Mouse (Mus musculus) MEL (cell line): Measurements from ENCODE around the gene St6galnac5. TPM values are rescaled to one million over a fixed set of nuclear protein-coding genes. Genes with fewer than 3 reads are reported as not detected.

ENCODE experiments used
- DNase-seq: peaks from one replicate; pipeline ENCODE4 v3.0.0; 2011; ENCODE audit warnings: low read depth, low spot score
- H3K27ac ChIP-seq: 2 replicates; pipeline ENCODE4 v1.5.1; 2012; ENCODE audit warnings: low read depth, mild to moderate bottlenecking, control low read depth, low read length, moderate library complexity; ENCODE audit not compliant: control insufficient read depth
- H3K27me3 ChIP-seq, 2 experiments: fragments of 150-350 bp in 1 of 2; sonication (generic) in 1 of 2; 2 replicates each; pipeline ENCODE4 v1.6.1; 2012; ENCODE audit warnings: low read length in 2 of 2, mild to moderate bottlenecking in 2 of 2, improper control_type of control experiment in 1 of 2, moderate library complexity in 1 of 2; ENCODE audit not compliant: insufficient read depth in 2 of 2, control insufficient read depth in 1 of 2
- H3K36me3 ChIP-seq, 2 experiments: 2 replicates each; pipeline ENCODE4 v1.6.1; 2012 to 2014; ENCODE audit warnings: low read length in 2 of 2, improper control_type of control experiment in 1 of 2, inconsistent platforms in 1 of 2, mild to moderate bottlenecking in 1 of 2; ENCODE audit not compliant: insufficient read depth in 2 of 2, control insufficient read depth in 1 of 2
- H3K4me1 ChIP-seq, 2 experiments: fragments of 150-350 bp in 1 of 2; sonication (generic) in 1 of 2; 2 replicates each; pipeline ENCODE4 v1.6.1; 2012; ENCODE audit warnings: low read length in 2 of 2, improper control_type of control experiment in 1 of 2, mild to moderate bottlenecking in 1 of 2; ENCODE audit not compliant: insufficient read depth in 2 of 2, control insufficient read depth in 1 of 2
- H3K4me3 ChIP-seq, 2 experiments: fragments of 150-350 bp in 1 of 2; sonication (generic) in 1 of 2; 2 replicates each; pipeline ENCODE4 v1.5.1; 2012; ENCODE audit warnings: low read depth in 2 of 2, low read length in 2 of 2, mild to moderate bottlenecking in 2 of 2, moderate library complexity in 2 of 2, control low read depth in 1 of 2, improper control_type of control experiment in 1 of 2; ENCODE audit not compliant: control insufficient read depth in 1 of 2, insufficient read depth in 1 of 2
- H3K79me2 ChIP-seq: 2 replicates; pipeline ENCODE4 v1.6.1; 2012; ENCODE audit warnings: mild to moderate bottlenecking, low read length, moderate library complexity; ENCODE audit not compliant: control insufficient read depth, poor library complexity, insufficient read depth
- H3K9ac ChIP-seq: 2 replicates; pipeline ENCODE4 v1.6.1; 2012; ENCODE audit warnings: low read depth, mild to moderate bottlenecking, control low read depth, low read length, moderate library complexity; ENCODE audit not compliant: control insufficient read depth, poor library complexity, severe bottlenecking
- H3K9me3 ChIP-seq: fragments of 150-350 bp; sonication (generic); replicated peaks from 2 replicates; pipeline ENCODE4 v1.6.1; 2012; ENCODE audit warnings: mild to moderate bottlenecking, low read length, improper control_type of control experiment, moderate library complexity; ENCODE audit not compliant: insufficient read depth
- ELF1 ChIP-seq: IDR thresholded peaks from 2 replicates; pipeline ENCODE4 v1.6.1; 2014; ENCODE audit warnings: low read depth, mild to moderate bottlenecking, inconsistent platforms, low read length, improper control_type of control experiment, moderate library complexity
- ETS1 ChIP-seq: IDR thresholded peaks from 2 replicates; pipeline ENCODE4 v1.6.1; 2012; ENCODE audit warnings: low read depth, mild to moderate bottlenecking, inconsistent platforms, low read length, improper control_type of control experiment, moderate library complexity
- GATA1 ChIP-seq: IDR thresholded peaks from 2 replicates; pipeline ENCODE4 v1.6.1; 2011; ENCODE audit warnings: low read depth, low read length, improper control_type of control experiment
- HCFC1 ChIP-seq: IDR thresholded peaks from 2 replicates; pipeline ENCODE4 v1.6.1; 2012; ENCODE audit warnings: low read depth, mild to moderate bottlenecking, inconsistent platforms, low read length, improper control_type of control experiment, moderate library complexity
- JUND ChIP-seq: IDR thresholded peaks from 2 replicates; pipeline ENCODE4 v1.6.1; 2011; ENCODE audit warnings: low read depth, mild to moderate bottlenecking, improper control_type of control experiment, low read length
- KAT2A ChIP-seq: conservative IDR thresholded peaks from 2 replicates; pipeline ENCODE4 v1.6.1; 2012; ENCODE audit warnings: low read depth, low read length, improper control_type of control experiment, inconsistent platforms
- MXI1 ChIP-seq: IDR thresholded peaks from 2 replicates; pipeline ENCODE4 v1.6.1; 2011; ENCODE audit warnings: mild to moderate bottlenecking, low read depth, low read length, improper control_type of control experiment
- MYC ChIP-seq: IDR thresholded peaks from 2 replicates; pipeline ENCODE4 v1.6.1; 2011; ENCODE audit warnings: low read depth, mild to moderate bottlenecking, low read length, improper control_type of control experiment, moderate library complexity
- NELFE ChIP-seq: IDR thresholded peaks from 2 replicates; pipeline ENCODE4 v1.6.1; 2011; ENCODE audit warnings: low read depth, low read length, improper control_type of control experiment
- NRF1 ChIP-seq: IDR thresholded peaks from 2 replicates; pipeline ENCODE4 v1.6.1; 2014; ENCODE audit warnings: low read depth, mild to moderate bottlenecking, inconsistent platforms, low read length, improper control_type of control experiment, moderate library complexity; ENCODE audit not compliant: poor library complexity, insufficient read depth, severe bottlenecking
- POLR2AphosphoS2 ChIP-seq: IDR thresholded peaks from 2 replicates; pipeline ENCODE4 v1.6.1; 2011; ENCODE audit warnings: low read length, improper control_type of control experiment
- SIN3A ChIP-seq: IDR thresholded peaks from 2 replicates; pipeline ENCODE4 v1.6.1; 2012; ENCODE audit warnings: low read length, improper control_type of control experiment, inconsistent platforms
- SMC3 ChIP-seq: IDR thresholded peaks from 2 replicates; pipeline ENCODE4 v1.6.1; 2011; ENCODE audit warnings: low read depth, low read length, improper control_type of control experiment
- TAL1 ChIP-seq: IDR thresholded peaks from 2 replicates; pipeline ENCODE4 v1.6.1; 2012; ENCODE audit warnings: mild to moderate bottlenecking, inconsistent platforms, low read length, moderate library complexity, mixed read lengths
- TBP ChIP-seq: IDR thresholded peaks from 2 replicates; pipeline ENCODE4 v1.8.0; 2011; ENCODE audit warnings: low read depth, low read length, improper control_type of control experiment
- TCF12 ChIP-seq: IDR thresholded peaks from 2 replicates; pipeline ENCODE4 v1.6.1; 2014; ENCODE audit warnings: low read depth, mild to moderate bottlenecking, inconsistent platforms, low read length, improper control_type of control experiment, moderate library complexity
- UBTF ChIP-seq: IDR thresholded peaks from 2 replicates; pipeline ENCODE4 v1.6.1; 2012; ENCODE audit warnings: low read depth, mild to moderate bottlenecking, inconsistent platforms, low read length, improper control_type of control experiment, moderate library complexity, borderline replicate concordance; ENCODE audit not compliant: insufficient read depth
- USF1 ChIP-seq: IDR thresholded peaks from 2 replicates; pipeline ENCODE4 v1.6.1; 2014; ENCODE audit warnings: low read depth, mild to moderate bottlenecking, inconsistent platforms, low read length, improper control_type of control experiment, moderate library complexity
- ZKSCAN1 ChIP-seq: IDR thresholded peaks from 2 replicates; pipeline ENCODE4 v1.6.1; 2012; ENCODE audit warnings: low read depth, mild to moderate bottlenecking, inconsistent platforms, low read length, improper control_type of control experiment, moderate library complexity
- polyA plus RNA-seq, 2 experiments: library from polyadenylated mRNA; stranded (reverse) in 1 of 2; unstranded in 1 of 2; fragments of >175 nt in 1 of 2; fragments of >200 nt in 1 of 2; gene quantifications; 2 replicates each; pipeline versions ENCODE4 v1.2.1 to v1.2.4; 2012; ENCODE audit warnings: low replicate concordance in 2 of 2, low read depth in 1 of 2; ENCODE audit not compliant: insufficient read length in 2 of 2, insufficient read depth in 1 of 2, missing spikeins in 1 of 2
- total RNA-seq: library from RNA; depleted of rRNA; stranded (reverse); fragments of 300-350 nt; gene quantifications from 2 replicates; pipeline ENCODE4 v1.2.3, GENCODE M21; 2012

Gene St6galnac5
- total and polyA plus RNA-seq, 3 experiments: not detected

DNA sequence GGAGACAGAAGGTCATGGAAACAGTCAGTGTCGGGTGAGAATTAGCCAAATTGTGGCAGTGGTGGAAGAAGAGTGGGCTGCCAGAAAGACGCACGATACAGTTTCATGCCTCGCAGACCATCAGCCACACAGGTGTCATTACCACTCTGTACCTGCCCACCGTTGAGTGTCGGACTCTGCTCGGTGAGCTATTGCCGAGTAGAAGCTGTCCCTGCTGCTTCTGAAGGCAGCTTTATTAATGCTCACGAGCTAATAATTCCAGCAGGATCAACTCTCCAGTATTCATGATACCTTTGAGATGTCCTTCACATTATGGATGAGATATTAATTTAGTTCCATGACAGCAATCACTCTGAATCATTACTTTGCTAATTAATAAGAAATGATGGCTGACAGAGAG is 150.1 kb downstream of the St6galnac5 start:
- Histone ChIP-seq H3K27ac (no peak overlapping the region), H3K9ac (no peak overlapping the region), H3K36me3 (no peaks in the 10 kb centered on the region), H3K27me3 (peaks cover 0 to 1% of the 10 kb centered on the region in 2 experiments; a peak in 2 of 4 replicates), H3K9me3 (no peaks in the 10 kb centered on the region), H3K4me1 (no peaks in the 10 kb centered on the region), H3K79me2 (no peaks in the 10 kb centered on the region), H3K4me3 (no peak overlapping the region)
- DNase-seq: no peak
- TF ChIP-seq TBP: no peak
- no peak for TF ChIP-seq MXI1
- TF ChIP-seq TAL1: no peak
- no peak for TF ChIP-seq SMC3
- TF ChIP-seq MYC: no peak

GRCm38 (mm10) chr3:152831377-152831776 is 150.7 kb downstream of the St6galnac5 start:
- Histone ChIP-seq H3K27me3 (peaks cover 0 to 1% of the 10 kb centered on the region in 2 experiments; a peak in 2 of 4 replicates), H3K36me3 (no peaks in the 10 kb centered on the region), H3K27ac (no peak overlapping the region), H3K79me2 (no peaks in the 10 kb centered on the region), H3K4me1 (no peaks in the 10 kb centered on the region), H3K4me3 (no peak overlapping the region), H3K9ac (no peak overlapping the region), H3K9me3 (no peaks in the 10 kb centered on the region)
- no peak for DNase-seq
- TF ChIP-seq NELFE (no peak), ELF1 (no peak), ZKSCAN1 (no peak), SIN3A (no peak), ETS1 (no peak), TCF12 (no peak), POLR2AphosphoS2 (no peak), JUND (no peak), MXI1 (no peak), NRF1 (no peak), SMC3 (no peak), UBTF (no peak), TAL1 (no peak)

GRCm38 (mm10) chr3:152821202-152821601 is 160.8 kb downstream of the St6galnac5 start:
- H3K4me3 ChIP-seq: no peak overlapping the region
- TF ChIP-seq KAT2A (no peak), GATA1 (no peak), USF1 (no peak), HCFC1 (no peak), MYC (no peak)
- no peaks in the 10 kb centered on the region for H3K4me1 ChIP-seq
- no peaks in the 10 kb centered on the region; a peak in 1 of 4 replicates for H3K36me3 ChIP-seq
- no peaks in the 10 kb centered on the region for H3K9me3 ChIP-seq
- no peak overlapping the region for H3K27ac ChIP-seq
- no peaks in the 10 kb centered on the region for H3K79me2 ChIP-seq
- no peak overlapping the region for H3K9ac ChIP-seq
- DNase-seq: peak; percentile 66
- H3K27me3 ChIP-seq: no peaks in the 10 kb centered on the region
